Mouse (Mus musculus) intestine, postnatal 0 days (tissue): ENCODE measurements at regions not wholly inside any gene's neighbourhood (a gene's known extent, or its start where the extent isn't known, plus 50 kb on each side); places are given as distances from the start of the nearest gene placed in this dataset.

Experiments used
- ATAC-seq: fragments of 200-750 bp; cut with Nextera tagmentation; 2 replicates; pipeline ENCODE4 v1.8.0; 2017; ENCODE audit warnings: mild to moderate bottlenecking, moderate TSS enrichment, moderate library complexity
- H3K27ac ChIP-seq: fragments of 300-500 bp; sonication (generic); 2 replicates; pipeline ENCODE4 v1.5.1; 2014; ENCODE audit warnings: mild to moderate bottlenecking, low read depth, low read length, moderate library complexity
- H3K27me3 ChIP-seq: fragments of 300-500 bp; sonication (generic); replicated peaks from 2 replicates; pipeline ENCODE4 v1.6.1; 2014; ENCODE audit warnings: low read length, mixed read lengths; ENCODE audit not compliant: control insufficient read depth, insufficient read depth
- H3K36me3 ChIP-seq: fragments of 300-500 bp; sonication (generic); 2 replicates; pipeline ENCODE4 v1.6.1; 2014; ENCODE audit warnings: mild to moderate bottlenecking, moderate library complexity; ENCODE audit not compliant: control insufficient read depth, insufficient read depth
- H3K4me1 ChIP-seq: fragments of 300-500 bp; sonication (generic); replicated peaks from 2 replicates; pipeline ENCODE4 v1.6.1; 2014; ENCODE audit warnings: antibody characterized with exemption, low read length, mixed read lengths; ENCODE audit not compliant: control insufficient read depth, insufficient read depth
- H3K4me2 ChIP-seq: fragments of 300-500 bp; sonication (generic); replicated peaks from 2 replicates; pipeline ENCODE4 v1.6.1; 2014; ENCODE audit warnings: low read depth, mild to moderate bottlenecking, moderate library complexity
- H3K4me3 ChIP-seq: fragments of 300-500 bp; sonication (generic); 2 replicates; pipeline ENCODE4 v1.5.1; 2014; ENCODE audit warnings: low read depth, low read length
- H3K9ac ChIP-seq: fragments of 300-500 bp; sonication (generic); 2 replicates; pipeline ENCODE4 v1.6.1; 2014; ENCODE audit warnings: mild to moderate bottlenecking, low read depth, low read length
- H3K9me3 ChIP-seq: fragments of 300-500 bp; sonication (generic); 2 replicates; pipeline ENCODE4 v1.6.1; 2016; ENCODE audit warnings: mixed run types; ENCODE audit not compliant: control insufficient read depth
- CTCF ChIP-seq: sonication (generic); IDR thresholded peaks from 2 replicates; pipeline ENCODE4 v1.5.1; 2016; ENCODE audit warnings: low read depth, mild to moderate bottlenecking, control low read depth, antibody characterized with exemption, moderate library complexity
- WGBS: fragments of 180-500 bp; shearing (Covaris S2); extraction: QIAGEN DNeasy Blood & Tissue Kit; methylation state at CpG from one replicate; pipeline ENCODE4 v1.1.7; 2014; 5-methylcytosine and 5-hydroxymethylcytosine counted together

DNA sequence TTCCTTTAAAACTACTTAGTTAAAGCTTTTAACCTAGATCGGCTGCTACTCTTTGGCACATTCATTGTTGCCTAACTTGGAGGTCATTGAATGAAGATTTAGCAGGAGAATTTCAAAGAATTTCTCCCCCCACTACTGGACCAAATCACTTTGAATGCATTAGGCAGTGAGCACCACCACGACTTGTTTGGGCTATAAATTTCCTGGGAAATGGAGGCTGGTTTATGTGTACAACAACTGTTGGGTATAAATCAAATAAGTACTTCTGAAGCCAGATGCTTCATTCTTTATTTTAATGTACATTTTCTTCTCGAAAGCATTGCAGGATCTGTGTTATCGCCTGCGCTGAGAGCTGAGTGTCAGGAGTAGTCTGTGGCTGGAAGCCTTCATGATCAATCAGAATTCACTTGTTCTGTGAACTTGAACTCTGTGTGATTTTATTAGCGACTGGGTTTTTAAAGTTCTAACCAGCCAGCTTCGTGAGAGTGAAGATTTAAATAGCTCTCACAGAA, 226.5 kb upstream of the Fat1 start:
- no peak for TF ChIP-seq CTCF
- Histone ChIP-seq H3K36me3 (no peaks in the 10 kb centered on the region), H3K9ac (no peak overlapping the region), H3K9me3 (no peaks in the 10 kb centered on the region), H3K4me2 (no peak overlapping the region), H3K27me3 (no peaks in the 10 kb centered on the region), H3K4me1 (no peaks in the 10 kb centered on the region), H3K4me3 (no peak overlapping the region), H3K27ac (no peak overlapping the region)
- no peak for ATAC-seq
- WGBS, result 57% methylated on average over 7 of the region's 7 CpGs

DNA sequence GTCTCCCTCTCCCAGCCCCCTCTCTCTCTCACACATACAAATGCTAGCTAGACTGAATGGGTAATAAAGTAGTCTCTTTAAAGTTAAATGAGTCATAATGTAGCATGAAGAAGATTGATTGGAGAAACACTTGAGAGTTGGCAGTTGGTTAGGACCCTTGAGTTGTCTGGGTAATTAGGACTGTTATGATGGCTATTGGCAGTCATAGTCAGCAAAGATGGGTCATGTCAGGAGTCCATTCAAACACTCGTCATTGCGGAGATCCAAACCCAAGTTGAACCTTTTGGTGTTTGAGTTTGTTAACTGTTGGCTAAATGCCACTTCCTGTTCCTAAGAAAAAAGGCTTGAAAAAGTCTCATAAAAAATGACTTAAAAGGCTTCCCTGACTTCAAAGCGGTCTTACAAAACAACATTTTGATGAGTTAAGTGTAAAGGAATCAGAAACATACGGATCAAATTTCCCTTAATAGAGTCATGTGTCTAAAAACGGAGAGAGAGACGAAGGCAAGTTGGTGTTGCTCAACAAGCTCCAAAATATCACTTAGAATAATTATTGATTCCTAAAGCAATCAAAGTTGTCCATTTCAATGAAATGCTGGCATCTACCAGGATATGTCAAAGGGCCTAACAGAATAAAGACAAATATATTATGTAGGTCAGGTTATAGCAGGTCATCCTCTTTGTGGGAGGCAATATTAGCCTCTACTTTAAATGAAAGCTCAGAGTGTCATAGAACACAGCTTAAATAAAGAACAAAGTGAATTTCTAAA, 225.9 kb upstream of the Fat1 start:
- Histone ChIP-seq H3K9me3 (no peaks in the 10 kb centered on the region), H3K4me2 (no peak overlapping the region), H3K4me1 (no peaks in the 10 kb centered on the region), H3K4me3 (no peak overlapping the region), H3K36me3 (no peaks in the 10 kb centered on the region), H3K27ac (no peak overlapping the region), H3K27me3 (no peaks in the 10 kb centered on the region), H3K9ac (no peak overlapping the region)
- no peak for ATAC-seq
- WGBS, result 67% methylated on average over 6 of the region's 6 CpGs
- TF ChIP-seq CTCF, result no peak

DNA sequence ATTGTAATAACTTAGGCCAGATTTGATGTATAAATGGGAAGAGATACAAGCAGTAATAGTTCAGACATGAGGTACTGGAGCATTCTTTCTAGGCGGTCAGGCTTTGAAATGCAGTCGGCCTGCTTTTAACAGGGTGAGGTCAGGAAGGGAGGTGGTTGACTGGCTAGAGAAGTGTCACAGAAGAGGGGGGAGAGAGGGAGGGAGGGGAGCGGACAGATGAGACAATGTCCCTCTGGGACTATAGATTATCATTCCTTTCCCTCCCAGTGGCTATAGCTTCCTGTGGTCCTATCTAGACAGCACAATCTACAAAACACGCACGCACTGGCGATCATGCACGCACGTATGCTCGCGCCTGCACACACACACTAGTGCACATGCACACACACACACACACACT, 200.7 kb upstream of the Fat1 start:
- Histone ChIP-seq H3K4me1 (no peaks in the 10 kb centered on the region), H3K27me3 (no peaks in the 10 kb centered on the region), H3K27ac (no peak overlapping the region), H3K9ac (no peak overlapping the region), H3K36me3 (no peaks in the 10 kb centered on the region), H3K9me3 (no peaks in the 10 kb centered on the region), H3K4me3 (no peak overlapping the region), H3K4me2 (no peak overlapping the region)
- no peak for ATAC-seq
- no peak for TF ChIP-seq CTCF
- WGBS, result 91% methylated on average over 10 of the region's 10 CpGs

GRCm38 (mm10) chr8:44735801-44736200, 199.4 kb upstream of the Fat1 start:
- no peak overlapping the region for H3K4me2 ChIP-seq
- H3K9ac ChIP-seq, result no peak overlapping the region
- no peak for ATAC-seq
- no peaks in the 10 kb centered on the region for H3K27me3 ChIP-seq
- no peaks in the 10 kb centered on the region for H3K9me3 ChIP-seq
- no peak for TF ChIP-seq CTCF
- no peak overlapping the region for H3K27ac ChIP-seq
- H3K4me3 ChIP-seq, result no peak overlapping the region
- H3K4me1 ChIP-seq, result no peaks in the 10 kb centered on the region
- H3K36me3 ChIP-seq, result no peaks in the 10 kb centered on the region
- 91% methylated on average over 5 of the region's 5 CpGs for WGBS

DNA sequence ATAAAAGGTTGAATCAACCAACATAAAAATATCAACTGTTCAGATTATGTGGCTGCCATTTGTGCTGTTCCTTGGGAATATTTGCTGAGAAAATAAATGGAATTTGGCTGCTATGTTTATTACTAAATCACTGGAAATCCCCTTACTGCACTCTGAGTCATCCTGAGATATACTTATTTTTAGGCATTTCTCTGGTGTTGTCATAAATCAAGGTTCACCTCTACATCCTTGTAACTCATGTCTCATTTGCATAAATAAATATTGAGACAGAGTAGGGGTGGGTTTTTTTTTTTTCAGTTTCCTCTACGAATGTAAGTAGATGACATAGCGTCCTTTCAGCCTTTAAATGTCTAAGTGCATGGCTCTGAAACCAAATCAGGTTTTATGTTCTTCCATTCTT, 191.9 kb upstream of the Fat1 start:
- Histone ChIP-seq H3K27ac (no peak overlapping the region), H3K4me1 (no peaks in the 10 kb centered on the region), H3K9me3 (no peaks in the 10 kb centered on the region), H3K4me3 (no peak overlapping the region), H3K4me2 (no peak overlapping the region), H3K9ac (no peak overlapping the region), H3K36me3 (no peaks in the 10 kb centered on the region), H3K27me3 (no peaks in the 10 kb centered on the region)
- no peak for TF ChIP-seq CTCF
- peak; percentile 66; the same call in 1 of the 2 replicates for ATAC-seq
- 32% methylated on average over 2 of the region's 2 CpGs for WGBS

GRCm38 (mm10) chr8:44744991-44745658, 190.1 kb upstream of the Fat1 start:
- H3K4me2 ChIP-seq, result no peak overlapping the region
- no peak for TF ChIP-seq CTCF
- 72% methylated on average over 12 of the region's 12 CpGs for WGBS
- H3K36me3 ChIP-seq, result no peaks in the 10 kb centered on the region
- ATAC-seq, result no peak
- H3K27me3 ChIP-seq, result no peaks in the 10 kb centered on the region
- H3K4me3 ChIP-seq, result no peak overlapping the region
- H3K4me1 ChIP-seq, result no peaks in the 10 kb centered on the region
- H3K9me3 ChIP-seq, result no peaks in the 10 kb centered on the region
- no peak overlapping the region for H3K27ac ChIP-seq
- no peak overlapping the region for H3K9ac ChIP-seq
